In the genomic region with DNA sequence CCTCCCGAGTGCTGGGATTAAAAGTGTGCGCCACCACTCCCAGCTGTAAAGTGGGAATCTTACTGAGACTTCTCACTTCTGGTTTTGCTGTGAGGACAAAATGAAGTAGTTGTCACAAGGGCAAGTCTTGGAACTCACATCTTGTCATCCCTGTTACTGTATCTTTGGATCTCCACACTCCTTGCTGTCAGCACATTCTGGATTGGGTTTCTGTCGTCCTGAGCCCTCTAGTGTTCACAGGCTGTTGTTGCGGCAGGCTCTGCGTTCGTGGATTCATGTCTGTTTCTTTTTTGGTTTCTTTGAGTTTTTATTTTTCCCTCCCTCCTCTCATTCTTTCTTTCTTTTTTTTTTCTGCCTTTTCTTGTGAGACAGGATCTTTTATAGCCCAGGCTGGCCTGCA, we compare ENCODE assay signal across 9 mouse cellular contexts. TPM values are rescaled to one million over a fixed set of nuclear protein-coding genes. Genes with fewer than 3 reads are reported as not detected.
DNase-seq lines count a peak whose midpoint lies in the region; ATAC-seq lines count a peak whose summit lies in the region.
"Had no signal": no experiment of that assay in that cellular context is flagged by ENCODE, and none has a peak within 500 bp of the region (broad histone marks: within the 10 kb centered on the region; RNA-seq: fewer than 3 reads in every experiment).

No protein-coding gene starts in this region.

- no peak overlapping the region for H3K9ac ChIP-seq in forebrain, embryonic 14.5 days (ENCODE audit: low read length)
- no peak overlapping the region for H3K9ac ChIP-seq in forebrain, embryonic 13.5 days
- peak overlapping the region; percentile 63 for H3K9ac ChIP-seq in heart, embryonic 11.5 days (ENCODE audit: low read depth, low read length)
- H3K9ac ChIP-seq: limb, embryonic 13.5 days had no signal

- intact Hi-C loops in left cerebral cortex, postnatal 10 days (cut with DNase I), result loop anchor here (5.0 kb wide), 2 partner anchors 73 to 88 kb away; no protein-coding TSS in a partner anchor

- no peak overlapping the region for H3K4me2 ChIP-seq in forebrain, embryonic 14.5 days (ENCODE audit: low read length)
- no peak overlapping the region for H3K4me2 ChIP-seq in forebrain, embryonic 13.5 days
- peak overlapping the region; percentile 37 for H3K4me2 ChIP-seq in heart, embryonic 11.5 days
- H3K4me2 ChIP-seq: limb, embryonic 13.5 days had no signal

- DNase-seq in forebrain, embryonic 14.5 days (ENCODE audit: low spot score), result peak; percentile 72
- peak; percentile 62 for DNase-seq in CD4-positive helper T cell, adult 2 months (ENCODE audit: low read depth, low spot score)
- DNase-seq in c-Kit-negative CD71-positive TER-119-positive erythroid progenitor cells, embryonic 14.5 days (ENCODE audit: low read depth, low spot score), result peak; percentile 85
- DNase-seq in left cerebral cortex, postnatal 10 days (ENCODE audit: extremely low spot score in 1 of 2, low spot score in 2 of 2), result peak; percentile 56 to 63
- DNase-seq in mesoderm, embryonic 11.5 days (ENCODE audit: low read depth, low spot score), result peak; percentile 70
- DNase-seq in thymus, postnatal 36 days, result peak; percentile 63 to 66

- no peak overlapping the region for H3K4me3 ChIP-seq in forebrain, embryonic 14.5 days (ENCODE audit: low read depth, low read length)
- no peak overlapping the region for H3K4me3 ChIP-seq in forebrain, embryonic 13.5 days
- H3K4me3 ChIP-seq in heart, embryonic 11.5 days (ENCODE audit: low read depth, low read length), result no peak overlapping the region
- H3K4me3 ChIP-seq: limb, embryonic 13.5 days had no signal

- no peaks in the 10 kb centered on the region for H3K36me3 ChIP-seq in forebrain, embryonic 14.5 days (ENCODE audit: control insufficient read depth, insufficient read depth, low read length)
- H3K36me3 ChIP-seq in forebrain, embryonic 13.5 days (ENCODE audit: poor library complexity, severe bottlenecking), result no peaks in the 10 kb centered on the region
- no peaks in the 10 kb centered on the region for H3K36me3 ChIP-seq in heart, embryonic 11.5 days (ENCODE audit: control insufficient read depth, insufficient read depth, low read length)
- H3K36me3 ChIP-seq: limb, embryonic 13.5 days had no signal

- ATAC-seq in forebrain, embryonic 14.5 days, result no peak
- ATAC-seq in forebrain, embryonic 13.5 days, result no peak
- no peak for ATAC-seq in heart, embryonic 11.5 days (replicated peaks; ENCODE audit: insufficient number of reproducible peaks, low FRiP score, low TSS enrichment)

- 35% methylated on average over 6 of the region's 6 CpGs for WGBS in forebrain, embryonic 14.5 days
- 35% methylated on average over 6 of the region's 6 CpGs for WGBS in forebrain, embryonic 13.5 days
- WGBS in heart, embryonic 11.5 days (ENCODE audit: insufficient replicate concordance), result 28% methylated on average over 6 of the region's 6 CpGs

- H3K4me1 ChIP-seq in forebrain, embryonic 14.5 days (ENCODE audit: control insufficient read depth, insufficient read depth, low read length), result no peaks in the 10 kb centered on the region
- H3K4me1 ChIP-seq in forebrain, embryonic 13.5 days, result no peaks in the 10 kb centered on the region
- peaks cover 47% of the 10 kb centered on the region for H3K4me1 ChIP-seq in heart, embryonic 11.5 days (ENCODE audit: control insufficient read depth, insufficient read depth, low read length)

- H3K9me3 ChIP-seq in forebrain, embryonic 14.5 days (replicated peaks; ENCODE audit: control insufficient read depth, low read length), result no peaks in the 10 kb centered on the region
- H3K9me3 ChIP-seq in forebrain, embryonic 13.5 days (replicated peaks), result no peaks in the 10 kb centered on the region
- no peaks in the 10 kb centered on the region for H3K9me3 ChIP-seq in heart, embryonic 11.5 days (replicated peaks; ENCODE audit: control insufficient read depth, low read length)
- H3K9me3 ChIP-seq: limb, embryonic 13.5 days had no signal

- H3K27me3 ChIP-seq in forebrain, embryonic 14.5 days (replicated peaks; ENCODE audit: control insufficient read depth, insufficient read depth, low read length), result no peaks in the 10 kb centered on the region
- H3K27me3 ChIP-seq in forebrain, embryonic 13.5 days, result no peaks in the 10 kb centered on the region
- no peaks in the 10 kb centered on the region for H3K27me3 ChIP-seq in heart, embryonic 11.5 days (ENCODE audit: control insufficient read depth, insufficient read depth, low read length)
- H3K27me3 ChIP-seq: limb, embryonic 13.5 days had no signal

- H3K27ac ChIP-seq in forebrain, embryonic 14.5 days (ENCODE audit: low read depth, low read length), result no peak overlapping the region
- H3K27ac ChIP-seq in forebrain, embryonic 13.5 days, result no peak overlapping the region
- H3K27ac ChIP-seq in heart, embryonic 11.5 days (ENCODE audit: low read depth, low read length), result peak overlapping the region; percentile 99
- H3K27ac ChIP-seq: limb, embryonic 13.5 days had no signal

RNA-seq across cellular contexts. Expression of gene Prrc2b, which starts 20.4 kb away (rescaled TPM):
- polyA plus RNA-seq in forebrain, embryonic 14.5 days (2014; fragmentation: Nextera tagmentation; extraction: Ambion mirVana), result 53.3 and 62.4 TPM in 2 replicates
- 53.0 and 57.4 TPM in 2 replicates for polyA plus RNA-seq in forebrain, embryonic 13.5 days (2015; fragmentation: Nextera tagmentation; extraction: Ambion mirVana)
- 39.3 and 40.6 TPM in 2 replicates for polyA plus RNA-seq in heart, embryonic 11.5 days (2014; fragmentation: Nextera tagmentation; extraction: Ambion mirVana)
- total RNA-seq in left cerebral cortex, postnatal 10 days (2021), result 100 to 1,000 TPM; 274 to 285 TPM

RNA-seq across cellular contexts. Expression of gene Plpp7, which starts 35.1 kb away (rescaled TPM):
- 11.3 and 16.1 TPM in 2 replicates for polyA plus RNA-seq in forebrain, embryonic 14.5 days (2014; fragmentation: Nextera tagmentation; extraction: Ambion mirVana)
- polyA plus RNA-seq in forebrain, embryonic 13.5 days (2015; fragmentation: Nextera tagmentation; extraction: Ambion mirVana), result 10.3 and 11.9 TPM in 2 replicates
- 10.0 and 11.7 TPM in 2 replicates for polyA plus RNA-seq in heart, embryonic 11.5 days (2014; fragmentation: Nextera tagmentation; extraction: Ambion mirVana)
- 10 to 100 TPM; 18.7 to 22.9 TPM for total RNA-seq in left cerebral cortex, postnatal 10 days (2021)

RNA-seq across cellular contexts. Expression of gene Fam78a, which starts 45.8 kb away (rescaled TPM):
- 0.34 and 0.66 TPM in 2 replicates for polyA plus RNA-seq in forebrain, embryonic 14.5 days (2014; fragmentation: Nextera tagmentation; extraction: Ambion mirVana)
- 0.36 and 0.73 TPM in 2 replicates for polyA plus RNA-seq in forebrain, embryonic 13.5 days (2015; fragmentation: Nextera tagmentation; extraction: Ambion mirVana)
- 43.1 and 43.7 TPM in 2 replicates for polyA plus RNA-seq in heart, embryonic 11.5 days (2014; fragmentation: Nextera tagmentation; extraction: Ambion mirVana)
- 1 to 10 TPM; 1.2 to 2.3 TPM for total RNA-seq in left cerebral cortex, postnatal 10 days (2021)

Comparison
In these comparisons a context has a peak if more than half of its experiments do, and no peak if none do; other contexts are left out.
1. RNA of gene Fam78a, which starts 45.8 kb away (polyA plus RNA-seq): 43.1 to 43.7 TPM in heart, embryonic 11.5 days; 0.36 to 0.73 TPM in forebrain, embryonic 13.5 days and 0.34 to 0.66 TPM in forebrain, embryonic 14.5 days; every median in the first group is over 10 times any median in the second.
2. Peak in every context shown above with its lines, with median percentiles within 50 percentile points of each other: DNase-seq.